ENCODE assay signal across 15 mouse cellular contexts in the genomic region with DNA sequence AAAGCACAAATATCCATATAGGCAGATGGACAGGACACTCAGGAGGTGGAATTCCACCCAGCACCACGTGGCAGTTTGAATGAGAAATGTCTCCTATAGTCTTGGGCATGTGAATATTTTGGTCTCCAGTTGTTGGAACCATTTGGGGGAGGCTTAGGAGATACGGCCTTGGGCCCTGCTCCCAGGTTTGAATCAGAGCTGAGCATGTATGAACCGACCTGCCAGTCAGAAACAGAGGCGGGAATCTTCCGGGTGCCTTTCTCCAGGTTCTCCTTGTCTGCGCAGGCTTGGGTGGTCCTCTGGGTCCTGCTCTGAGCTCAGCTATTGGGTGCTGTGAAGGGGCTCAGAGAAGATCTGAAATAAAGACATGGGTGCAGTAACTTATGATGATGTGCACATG. TPM values are rescaled to one million over a fixed set of nuclear protein-coding genes. Genes with fewer than 3 reads are reported as not detected.
"Had no signal": no experiment of that assay in that cellular context is flagged by ENCODE, and none has a peak within 500 bp of the region (broad histone marks: within the 10 kb centered on the region; RNA-seq: fewer than 3 reads in every experiment).

No protein-coding gene starts in this region.

- DNase-seq: retina, postnatal 1 day; right cerebral cortex, adult 18-20 months; right cerebral cortex, postnatal 14 days; right cerebral cortex, postnatal 25 days; right cerebral cortex, postnatal 4 days; spleen, adult 18-20 months; thymus, adult 18-20 months; thymus, adult 2 months; thymus, postnatal 14 days; thymus, postnatal 25 days; thymus, postnatal 36 days; thymus, postnatal 4 days had no signal

RNA-seq across cellular contexts. Expression of a gene that starts 12.6 kb away (rescaled TPM):
- total RNA-seq: neutrophil, adult 5-6 weeks had no signal
- polyA plus RNA-seq: small intestine, adult 2 months had no signal

RNA-seq across cellular contexts. Expression of a gene that starts 22.8 kb away (rescaled TPM):
- total RNA-seq: neutrophil, adult 5-6 weeks had no signal

RNA-seq across cellular contexts. Expression of a gene that starts 48.3 kb away (rescaled TPM):
- polyA plus RNA-seq: neural tube, embryonic 14.5 days had no signal
